Mouse (Mus musculus) retina, adult 2 months (tissue): ENCODE measurements around the gene Tpst1.
A peak's percentile ranks its signal among the peaks of the same experiment; 100 is the strongest.

Source experiments
- DNase-seq: peaks from one replicate; pipeline ENCODE4 v3.0.0-alpha.2; 2012; ENCODE audit warnings: low read depth, low spot score

Tpst1 gene

DNA sequence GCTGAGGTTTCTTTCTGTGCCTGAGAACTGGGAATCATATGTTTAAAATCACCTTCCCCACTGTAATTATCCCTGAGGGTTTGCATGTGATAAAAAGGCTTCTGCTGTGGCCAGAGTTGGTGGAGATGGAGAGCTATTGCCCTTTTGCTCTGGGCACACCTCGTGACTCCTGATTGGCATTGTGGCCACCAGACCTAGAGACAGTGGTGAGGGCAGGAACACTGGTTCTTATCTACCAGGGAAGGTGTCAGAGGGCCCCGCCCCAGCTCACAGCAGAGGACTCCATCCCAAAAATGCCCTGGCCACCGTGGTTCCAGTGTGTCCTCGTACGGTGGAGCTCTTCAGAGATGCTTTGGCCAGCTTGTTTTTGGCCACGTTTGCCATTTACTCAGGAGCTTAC, 20.2 kb upstream of the Tpst1 start:
- DNase-seq, result no peak

GRCm38 (mm10) chr5:130055688-130056087, 17.4 kb upstream of the Tpst1 start:
- no peak for DNase-seq

DNA sequence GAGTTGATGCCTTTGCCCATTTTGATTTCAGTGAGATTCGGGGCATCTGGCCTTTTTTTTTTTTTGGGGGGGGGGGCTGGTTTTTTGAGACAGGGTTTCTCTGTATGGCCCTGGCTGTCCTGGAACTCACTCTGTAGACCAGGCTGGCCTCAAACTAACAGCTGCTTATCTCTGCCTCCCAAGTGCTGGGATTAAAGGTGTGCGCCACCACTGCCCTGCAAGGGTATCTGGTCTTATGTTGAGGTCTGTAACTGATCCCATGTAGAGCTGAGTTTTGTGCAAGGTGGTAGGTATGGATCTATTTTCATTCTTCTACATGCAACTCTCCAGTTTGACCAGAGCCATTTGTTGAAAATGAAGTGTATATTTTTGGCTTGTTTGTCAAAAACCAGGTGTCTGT, 16.8 kb upstream of the Tpst1 start:
- DNase-seq, result no peak

DNA sequence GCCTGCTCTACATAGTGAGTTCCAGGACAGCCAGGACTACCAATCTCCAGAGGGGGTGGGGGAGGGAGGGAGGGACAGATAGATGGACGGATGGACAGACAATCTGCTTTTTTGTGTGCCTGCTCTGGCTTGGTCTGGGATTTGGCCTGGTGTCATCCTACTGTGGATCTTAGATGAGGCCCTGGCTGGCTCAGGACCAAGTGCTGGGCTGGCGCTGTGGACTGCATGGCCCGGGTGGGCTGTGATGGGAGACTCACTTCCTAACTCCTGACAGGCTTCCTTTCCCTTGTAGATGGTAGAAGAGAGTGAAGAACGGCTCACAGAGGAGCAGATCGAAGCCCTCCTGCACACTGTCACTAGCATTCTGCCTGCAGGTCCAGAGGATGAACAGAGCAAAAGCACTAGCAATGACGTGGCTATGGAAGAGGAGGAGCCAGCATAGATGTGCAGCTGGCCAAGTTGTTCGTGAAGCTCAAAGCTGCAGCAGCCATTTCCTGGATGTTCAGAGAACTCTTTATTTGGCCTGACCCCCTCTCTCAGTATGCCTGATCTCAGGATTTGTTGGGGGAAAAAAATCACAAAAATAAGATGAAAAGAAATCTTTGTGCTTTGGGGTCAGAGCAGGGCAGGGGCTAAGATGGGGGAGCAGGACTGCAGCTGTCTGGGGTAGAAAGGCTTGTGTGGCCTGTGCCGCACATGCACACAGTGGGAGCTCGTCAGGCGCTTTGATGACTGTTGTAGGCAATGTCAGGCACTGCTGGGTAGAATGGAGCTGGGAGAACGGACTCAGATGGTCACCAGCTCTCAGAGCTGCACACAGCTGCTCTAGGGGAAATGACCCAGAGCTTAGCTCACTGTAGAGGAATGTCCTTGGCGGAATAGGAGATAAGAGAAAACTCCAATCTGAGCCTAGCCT, 13.5 kb upstream of the Tpst1 start:
- DNase-seq, result no peak

GRCm38 (mm10) chr5:130060329-130060665, 12.8 kb upstream of the Tpst1 start:
- no peak for DNase-seq

DNA sequence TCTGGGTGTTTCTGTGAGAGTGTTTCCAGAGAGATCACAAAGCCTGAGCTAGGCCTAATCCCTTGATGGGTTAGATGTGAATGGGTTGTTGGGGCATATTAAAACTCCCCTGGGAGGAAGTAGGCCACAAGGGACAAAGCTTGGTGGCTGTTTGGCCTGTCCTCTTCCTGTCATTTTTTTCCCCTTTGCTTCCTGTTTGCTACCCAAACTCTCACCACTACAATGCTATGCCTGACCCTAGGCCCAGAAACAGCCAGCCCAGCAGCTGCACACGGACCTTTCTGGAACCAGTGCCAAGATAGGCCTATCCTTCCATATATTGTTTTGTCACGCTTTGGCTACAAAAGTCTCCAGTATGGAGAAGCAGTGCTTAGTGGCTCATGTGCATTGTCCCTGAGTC, 11.0 kb upstream of the Tpst1 start:
- no peak for DNase-seq

- DNase-seq, result no peak
Measured at GRCm38 (mm10) chr5:130063760-130064159, 9.4 kb upstream of the Tpst1 start.

- no peak for DNase-seq
Measured at GRCm38 (mm10) chr5:130065579-130065978, 7.5 kb upstream of the Tpst1 start.

DNA sequence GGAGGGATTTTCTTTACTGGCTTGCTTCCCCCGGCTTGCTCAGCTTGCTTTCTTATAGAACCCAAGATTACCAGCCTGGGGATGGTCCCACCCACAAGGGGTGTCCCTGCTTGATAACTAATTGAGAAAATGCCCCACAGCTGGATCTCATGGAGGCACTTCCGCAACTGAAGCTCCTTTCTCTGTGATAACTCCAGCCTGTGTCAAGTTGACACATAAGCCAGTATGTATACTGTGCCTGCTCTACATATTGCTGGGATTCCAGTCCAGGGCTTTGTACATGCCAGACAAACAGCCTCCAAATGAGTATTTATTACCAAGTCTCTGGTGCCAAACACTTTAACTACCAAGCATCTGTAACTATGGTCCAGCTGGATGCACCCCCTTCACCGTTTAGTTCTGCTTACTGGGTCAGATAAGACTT, 5.3 kb upstream of the Tpst1 start:
- DNase-seq, result no peak

GRCm38 (mm10) chr5:130074491-130074890, 1.4 kb downstream of the Tpst1 start:
- no peak for DNase-seq

DNA sequence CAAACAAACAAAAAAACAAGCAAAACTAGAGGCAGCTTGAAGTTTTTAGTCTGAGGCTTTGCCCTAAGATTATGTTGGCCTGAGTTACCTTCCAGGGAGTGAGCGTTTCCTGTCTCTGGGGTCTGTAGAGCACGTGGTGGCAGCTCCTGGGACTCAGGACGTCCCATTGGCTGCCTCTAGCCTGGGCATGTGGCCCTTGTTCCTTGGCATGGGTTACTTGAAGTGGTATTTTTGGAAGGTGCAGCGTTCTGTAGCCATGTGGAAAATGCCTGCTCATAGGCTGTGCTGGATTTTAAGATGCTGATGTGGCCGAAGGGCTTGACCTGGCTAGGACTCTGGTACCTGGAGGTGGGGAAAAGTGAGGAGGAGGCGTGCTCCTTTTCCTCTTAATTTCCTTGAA, 3.3 kb downstream of the Tpst1 start:
- no peak for DNase-seq

GRCm38 (mm10) chr5:130078096-130078833, 5.1 kb downstream of the Tpst1 start:
- no peak for DNase-seq

GRCm38 (mm10) chr5:130078834-130079156, 5.7 kb downstream of the Tpst1 start:
- no peak for DNase-seq

DNA sequence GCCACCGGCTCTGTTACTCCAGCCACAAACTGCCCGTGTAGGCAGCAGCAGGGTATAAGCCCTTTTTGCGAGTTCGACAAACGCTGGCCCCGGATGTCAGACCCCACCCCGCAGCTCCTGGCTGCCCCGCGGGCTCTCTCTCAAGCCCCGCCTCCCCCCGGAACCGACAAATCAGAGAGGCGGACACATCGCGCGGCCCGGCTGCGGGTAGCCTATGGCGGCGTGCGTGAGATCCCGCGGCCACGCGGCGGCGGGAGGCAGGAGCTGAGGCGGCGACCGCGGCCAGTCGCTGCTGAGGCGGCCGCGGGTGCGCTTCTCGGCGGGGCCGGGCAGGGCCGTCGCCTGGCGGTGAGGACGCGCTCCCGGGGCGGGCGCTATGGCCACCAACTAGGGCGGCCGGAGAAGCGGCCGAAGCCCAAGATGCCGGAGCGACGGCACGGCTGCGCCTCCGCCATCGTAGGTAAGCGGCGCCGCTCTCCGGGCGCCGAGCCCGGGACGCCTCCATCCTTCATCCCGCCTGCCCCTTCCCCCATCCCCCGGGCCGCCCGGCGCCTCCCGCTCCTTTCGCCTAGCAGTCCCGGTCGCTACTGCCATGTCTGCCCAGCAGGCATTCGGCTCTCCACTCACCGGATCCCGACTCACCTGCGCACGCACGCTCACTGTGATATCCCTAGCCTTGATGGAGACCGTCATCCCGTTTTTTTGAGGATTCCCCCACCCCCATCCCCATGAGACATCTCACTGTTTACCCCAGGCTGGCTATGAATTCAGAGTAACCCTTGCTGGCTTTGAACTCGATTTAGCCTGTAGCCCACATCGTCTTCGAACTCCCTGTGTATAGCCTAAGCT, 6.3 kb downstream of the Tpst1 start:
- peak; percentile 87 for DNase-seq

GRCm38 (mm10) chr5:130080051-130080681, 7.0 kb downstream of the Tpst1 start:
- no peak for DNase-seq

GRCm38 (mm10) chr5:130081181-130081881, 8.2 kb downstream of the Tpst1 start:
- no peak for DNase-seq

DNA sequence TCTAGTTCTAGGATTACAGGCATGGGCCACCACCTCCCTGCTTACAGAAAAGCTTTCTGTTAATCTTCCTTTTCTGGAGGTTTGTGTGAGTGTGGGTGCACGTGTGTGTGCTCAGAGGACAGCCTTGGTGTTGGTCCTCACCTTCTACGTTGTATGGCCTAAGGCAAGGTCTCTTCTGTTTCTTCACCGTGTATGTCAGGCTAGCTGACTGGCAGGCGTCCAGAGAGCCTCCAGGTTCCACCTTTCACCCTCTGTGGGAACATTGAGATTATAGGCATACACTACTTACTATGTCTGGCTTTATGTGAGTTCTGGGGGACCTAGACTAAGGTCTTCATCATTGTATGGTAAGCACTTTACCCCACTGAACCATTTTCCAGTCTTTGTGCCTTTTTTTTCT, 9.3 kb downstream of the Tpst1 start:
- no peak for DNase-seq

- DNase-seq, result no peak
Measured at GRCm38 (mm10) chr5:130084271-130084670, 11.1 kb downstream of the Tpst1 start.

DNA sequence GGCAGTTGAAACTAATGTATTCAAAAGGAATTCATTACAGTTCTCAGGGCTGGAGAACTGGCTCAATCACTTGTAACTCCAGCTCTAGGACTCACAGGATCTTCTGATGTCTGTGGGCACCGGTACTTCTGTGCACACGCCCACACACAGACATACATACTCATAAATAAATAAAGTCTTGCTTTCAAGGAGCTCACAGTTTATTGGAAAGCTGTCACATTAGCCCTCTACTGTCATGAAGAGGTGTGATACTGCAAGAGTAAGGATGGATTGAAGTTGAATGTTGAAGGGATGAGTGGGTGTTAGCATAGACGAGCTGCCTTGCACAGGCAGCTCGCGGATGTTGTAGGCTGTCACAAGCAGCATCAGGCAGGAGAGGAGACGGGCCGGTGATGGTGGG, 14.9 kb downstream of the Tpst1 start:
- DNase-seq, result no peak

DNA sequence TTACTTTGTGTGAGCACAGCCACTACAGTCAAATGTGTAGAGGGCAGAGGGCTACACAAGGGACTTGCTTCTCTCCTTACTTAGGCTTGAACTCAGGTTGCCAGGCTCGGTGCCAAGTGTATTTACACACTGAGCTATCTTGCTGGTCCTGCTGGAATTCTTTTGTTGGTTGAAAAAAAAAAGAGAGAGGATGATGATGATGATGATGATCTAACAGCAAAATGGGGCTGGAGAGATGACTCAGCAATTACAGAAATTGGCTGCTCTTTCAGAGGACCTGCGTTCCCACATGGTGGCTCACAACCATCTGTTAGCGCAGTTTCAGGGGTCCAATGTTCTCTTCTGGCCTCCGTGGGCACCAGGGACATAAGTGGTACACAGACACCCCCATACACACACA, 15.5 kb downstream of the Tpst1 start:
- DNase-seq, result no peak

- DNase-seq, result no peak
Measured at GRCm38 (mm10) chr5:130089177-130089576, 16.1 kb downstream of the Tpst1 start.
